In the genomic region with DNA sequence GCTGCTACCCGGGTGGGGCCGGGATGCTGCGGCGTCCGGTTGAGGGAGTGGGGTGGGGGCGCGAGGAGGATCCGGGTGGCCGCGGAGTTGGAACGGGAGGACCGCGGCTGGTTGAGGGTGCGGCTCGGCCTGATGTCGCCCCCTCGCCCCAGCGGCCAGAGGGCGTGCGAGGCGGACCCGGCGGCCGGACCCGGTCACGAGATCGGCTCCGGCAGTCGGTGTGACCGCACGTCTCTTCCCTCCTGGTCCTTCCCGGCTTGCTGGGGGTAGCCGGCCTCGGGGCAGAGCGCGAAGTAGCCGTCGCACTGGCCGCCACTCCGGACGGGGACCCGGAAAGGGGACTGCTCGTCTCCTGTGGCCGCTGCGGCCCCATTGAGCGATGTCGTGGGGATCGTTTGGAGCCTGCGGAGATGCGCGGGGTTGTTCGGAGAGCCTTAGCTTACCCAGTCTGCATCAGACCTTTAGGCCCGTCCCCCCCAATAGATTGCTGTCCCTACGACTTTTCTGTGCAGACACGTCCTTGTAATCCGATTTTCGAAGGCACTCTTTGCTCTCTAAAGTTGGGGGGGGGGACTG, we compare ENCODE assay signal across 8 mouse cellular contexts. TPM values are rescaled to one million over a fixed set of nuclear protein-coding genes. Genes with fewer than 3 reads are reported as not detected.
A peak's percentile ranks its signal among the peaks of the same experiment; 100 is the strongest.
DNase-seq lines count a peak whose midpoint lies in the region; ATAC-seq and TF ChIP-seq lines count a peak whose summit lies in the region.

No protein-coding gene starts in this region.

- H3K27me3 ChIP-seq in kidney, postnatal 0 days (ENCODE audit: insufficient read depth, low read length): no peaks in the 10 kb centered on the region
- no peaks in the 10 kb centered on the region for H3K27me3 ChIP-seq in hindbrain, postnatal 0 days (ENCODE audit: insufficient read depth, low read length)

- no peaks in the 10 kb centered on the region for H3K36me3 ChIP-seq in kidney, postnatal 0 days (ENCODE audit: insufficient read depth, low read length)
- no peaks in the 10 kb centered on the region for H3K36me3 ChIP-seq in hindbrain, postnatal 0 days (ENCODE audit: insufficient read depth, low read length)

- TF ChIP-seq CTCF in kidney, postnatal 0 days (IDR thresholded peaks at IDR 0.05; ENCODE audit: low read depth): no peak
- TF ChIP-seq CTCF in cortical plate, adult 2 months (IDR thresholded peaks at IDR 0.05; ENCODE audit: extremely low read depth, insufficient read depth, low read length): no peak
- TF ChIP-seq CTCF in hindbrain, postnatal 0 days (IDR thresholded peaks at IDR 0.05; ENCODE audit: low read depth): no peak

- peak overlapping the region; percentile 89 for H3K4me3 ChIP-seq in kidney, postnatal 0 days (replicated peaks; ENCODE audit: low read depth, low read length)
- H3K4me3 ChIP-seq in cortical plate, adult 2 months (ENCODE audit: insufficient read depth, low read length): peak overlapping the region; percentile 91
- H3K4me3 ChIP-seq in hindbrain, postnatal 0 days (ENCODE audit: low read length): peak overlapping the region; percentile 69

- peak overlapping the region; percentile 93 for H3K9ac ChIP-seq in kidney, postnatal 0 days (ENCODE audit: low read depth, low read length)
- H3K9ac ChIP-seq in hindbrain, postnatal 0 days (replicated peaks; ENCODE audit: low read length): peak overlapping the region; percentile 81

- DNase-seq in kidney, postnatal 0 days (ENCODE audit: low spot score): no peak
- DNase-seq in kidney, adult 9 months: no peak
- DNase-seq in hindbrain, postnatal 0 days (ENCODE audit: low spot score): no peak
- no peak for DNase-seq in layer of hippocampus, postnatal 10 days (ENCODE audit: low spot score in 2 of 2)
- DNase-seq in natural killer cell, adult 2 months (ENCODE audit: low spot score in 2 of 2): no peak
- DNase-seq in cerebellum, postnatal 4 days (ENCODE audit: low spot score in 2 of 2): no peak

- peak overlapping the region; percentile 82 for H3K27ac ChIP-seq in kidney, postnatal 0 days
- H3K27ac ChIP-seq in cortical plate, adult 2 months (ENCODE audit: insufficient read depth, low read length): peak overlapping the region; percentile 79
- H3K27ac ChIP-seq in hindbrain, postnatal 0 days: peak overlapping the region; percentile 78

- WGBS in kidney, postnatal 0 days: under 1% methylated on average over 41 of the region's 57 CpGs
- WGBS in hindbrain, postnatal 0 days: under 1% methylated on average over 34 of the region's 57 CpGs

- TF ChIP-seq POLR2A in cortical plate, adult 2 months (IDR thresholded peaks at IDR 0.05; ENCODE audit: extremely low read depth, insufficient read depth, low read length): no peak

- H3K4me2 ChIP-seq in kidney, postnatal 0 days (ENCODE audit: low read length): peak overlapping the region; percentile 80
- peak overlapping the region; percentile 64 for H3K4me2 ChIP-seq in hindbrain, postnatal 0 days (ENCODE audit: low read depth, low read length)

- ATAC-seq in kidney, postnatal 0 days (replicated peaks; ENCODE audit: low FRiP score, low read depth): peak; percentile 84
- peak; percentile 83 for ATAC-seq in hindbrain, postnatal 0 days
- peak; percentile 7; the same call in 1 of the 2 replicates for ATAC-seq in monocyte, adult 5-6 weeks (replicated peaks; ENCODE audit: insufficient number of reproducible peaks, low FRiP score, low TSS enrichment, poor library complexity, severe bottlenecking)

- no peaks in the 10 kb centered on the region for H3K9me3 ChIP-seq in kidney, postnatal 0 days (replicated peaks; ENCODE audit: low read length)
- H3K9me3 ChIP-seq in hindbrain, postnatal 0 days (ENCODE audit: low read length): no peaks in the 10 kb centered on the region

- peaks cover 7% of the 10 kb centered on the region; the same call in 1 of the 2 replicates for H3K4me1 ChIP-seq in kidney, postnatal 0 days (replicated peaks; ENCODE audit: insufficient read depth, low read length)
- H3K4me1 ChIP-seq in cortical plate, adult 2 months (ENCODE audit: control insufficient read depth, insufficient read depth, low read length): peaks cover 3% of the 10 kb centered on the region
- peaks cover 4% of the 10 kb centered on the region for H3K4me1 ChIP-seq in hindbrain, postnatal 0 days (ENCODE audit: insufficient read depth, low read length)

RNA-seq across cellular contexts. Expression of gene Vps29, which starts 0.4 kb away (rescaled TPM):
- polyA plus RNA-seq in kidney, postnatal 0 days (2015; fragmentation: Nextera tagmentation; extraction: Ambion mirVana): 295 and 301 TPM in 2 replicates
- 183 and 191 TPM in 2 replicates for polyA plus RNA-seq in cortical plate, adult 2 months (2012; rRNA removed)
- total RNA-seq in hindbrain, postnatal 0 days (2014; rRNA removed): 90.5 and 111 TPM in 2 replicates
- polyA plus RNA-seq in hindbrain, postnatal 0 days (2015; fragmentation: Nextera tagmentation; extraction: Ambion mirVana): 344 and 353 TPM in 2 replicates
- total RNA-seq in monocyte, adult 5-6 weeks (2017): 63.4 to 67.5 TPM (median 67.5 TPM) in 3 replicates
- total RNA-seq in layer of hippocampus, postnatal 10 days (2021): 100 to 1,000 TPM; 213 to 228 TPM

RNA-seq across cellular contexts. Expression of gene Rad9b, which starts 0.5 kb away (rescaled TPM):
- 11.3 and 11.8 TPM in 2 replicates for polyA plus RNA-seq in kidney, postnatal 0 days (2015; fragmentation: Nextera tagmentation; extraction: Ambion mirVana)
- 9.5 and 10.4 TPM in 2 replicates for polyA plus RNA-seq in cortical plate, adult 2 months (2012; rRNA removed)
- total RNA-seq in hindbrain, postnatal 0 days (2014; rRNA removed): 5.1 and 8.3 TPM in 2 replicates
- polyA plus RNA-seq in hindbrain, postnatal 0 days (2015; fragmentation: Nextera tagmentation; extraction: Ambion mirVana): 14.0 and 15.0 TPM in 2 replicates
- 3.9 to 8.9 TPM (median 7.4 TPM) in 3 replicates for total RNA-seq in monocyte, adult 5-6 weeks (2017)
- 1 to 10 TPM; 5.1 to 5.4 TPM for total RNA-seq in layer of hippocampus, postnatal 10 days (2021)

RNA-seq across cellular contexts. Expression of gene Gpn3, which starts 17.1 kb away (rescaled TPM):
- 64.4 and 64.5 TPM in 2 replicates for polyA plus RNA-seq in kidney, postnatal 0 days (2015; fragmentation: Nextera tagmentation; extraction: Ambion mirVana)
- 28.4 and 30.4 TPM in 2 replicates for polyA plus RNA-seq in cortical plate, adult 2 months (2012; rRNA removed)
- total RNA-seq in hindbrain, postnatal 0 days (2014; rRNA removed): 19.5 and 49.9 TPM in 2 replicates
- polyA plus RNA-seq in hindbrain, postnatal 0 days (2015; fragmentation: Nextera tagmentation; extraction: Ambion mirVana): 43.0 and 44.3 TPM in 2 replicates
- total RNA-seq in monocyte, adult 5-6 weeks (2017): 42.8 to 46.5 TPM (median 45.0 TPM) in 3 replicates
- total RNA-seq in layer of hippocampus, postnatal 10 days (2021): 10 to 100 TPM; 26.7 to 29.1 TPM

RNA-seq across cellular contexts. Expression of gene Fam216a, which starts 17.6 kb away (rescaled TPM):
- polyA plus RNA-seq in kidney, postnatal 0 days (2015; fragmentation: Nextera tagmentation; extraction: Ambion mirVana): 55.7 and 61.0 TPM in 2 replicates
- 96.0 and 98.2 TPM in 2 replicates for polyA plus RNA-seq in cortical plate, adult 2 months (2012; rRNA removed)
- 107 and 121 TPM in 2 replicates for total RNA-seq in hindbrain, postnatal 0 days (2014; rRNA removed)
- polyA plus RNA-seq in hindbrain, postnatal 0 days (2015; fragmentation: Nextera tagmentation; extraction: Ambion mirVana): 138 and 140 TPM in 2 replicates
- 2.2 to 7.9 TPM (median 5.5 TPM) in 3 replicates for total RNA-seq in monocyte, adult 5-6 weeks (2017)
- total RNA-seq in layer of hippocampus, postnatal 10 days (2021): 10 to 100 TPM; 77.7 to 81.3 TPM

RNA-seq across cellular contexts. Expression of gene Arpc3, which starts 37.1 kb away (rescaled TPM):
- 136 and 141 TPM in 2 replicates for polyA plus RNA-seq in kidney, postnatal 0 days (2015; fragmentation: Nextera tagmentation; extraction: Ambion mirVana)
- polyA plus RNA-seq in cortical plate, adult 2 months (2012; rRNA removed): 294 and 320 TPM in 2 replicates
- 141 and 163 TPM in 2 replicates for total RNA-seq in hindbrain, postnatal 0 days (2014; rRNA removed)
- 133 and 144 TPM in 2 replicates for polyA plus RNA-seq in hindbrain, postnatal 0 days (2015; fragmentation: Nextera tagmentation; extraction: Ambion mirVana)
- 945 to 1,364 TPM (median 1,320 TPM) in 3 replicates for total RNA-seq in monocyte, adult 5-6 weeks (2017)
- total RNA-seq in layer of hippocampus, postnatal 10 days (2021): 100 to 1,000 TPM; 287 to 319 TPM

Comparison
In these comparisons a context has a peak if more than half of its experiments do, and no peak if none do; other contexts are left out.
1. ATAC-seq: peak in every context shown above with its lines; median percentile 84 in kidney, postnatal 0 days; 83 in hindbrain, postnatal 0 days; 7 in monocyte, adult 5-6 weeks.